Mouse (Mus musculus): ENCODE data around the gene Gapdhs.

The Gapdhs gene

DNA sequence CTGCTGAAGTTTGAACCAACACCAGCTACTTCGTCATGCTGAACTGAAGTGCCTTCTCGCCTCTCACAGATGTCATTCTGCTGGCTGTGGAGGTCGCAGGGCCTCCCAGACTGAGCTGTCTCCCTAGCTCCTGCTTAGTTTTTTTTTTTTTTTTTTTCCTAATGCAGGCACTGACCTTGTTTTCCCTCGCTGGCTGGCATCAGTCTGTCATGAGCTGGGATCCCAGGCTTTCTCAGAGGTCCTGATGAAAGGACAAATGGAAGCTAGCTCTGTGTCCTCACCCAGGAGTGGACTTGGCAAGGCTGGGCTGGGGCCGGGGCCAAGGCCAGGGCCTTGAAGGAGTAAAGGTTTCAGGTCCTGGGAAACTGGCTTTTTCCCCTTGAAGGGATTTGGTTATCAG, 61.6 kb downstream of the Gapdhs start:
- DNase-seq (ENCODE audit: low read depth, low spot score) = no peak

Data from forelimb bud, embryonic 11.5 days (tissue).